Mouse (Mus musculus): ENCODE measurements around the gene Lrrc8a.

- TF ChIP-seq CTCF (conservative IDR thresholded peaks at IDR 0.05; ENCODE audit: insufficient read depth, insufficient read length, low read depth, low read length) (no peak), POLR2A (IDR thresholded peaks at IDR 0.05; ENCODE audit: low read depth, low read length) (no peak)
Observed at GRCm38 (mm10) chr2:30311481-30311880, 74.0 kb downstream of the Lrrc8a start.

All from kidney, adult 2 months (tissue).